Comparison of ENCODE assay signal across 33 mouse cellular contexts in the genomic region with DNA sequence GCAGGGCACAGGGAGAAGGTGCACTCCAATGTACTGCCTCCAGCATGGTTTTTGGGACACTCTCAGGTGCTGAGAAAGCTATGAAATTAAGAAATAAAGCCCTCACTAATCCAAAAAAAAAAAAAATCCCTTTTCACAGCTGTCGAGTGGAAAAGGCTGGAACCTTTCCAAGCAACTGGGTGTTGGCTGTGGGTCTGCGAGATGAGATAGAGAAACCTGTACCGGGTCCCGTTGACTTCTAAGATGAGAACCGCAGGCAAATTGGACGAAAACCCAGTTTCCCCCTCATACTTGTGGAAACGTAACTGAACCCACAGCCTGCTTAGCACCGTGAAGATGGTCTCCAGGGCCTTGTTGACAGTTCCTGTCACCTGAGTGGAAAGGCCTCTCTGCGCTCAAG. TPM values are rescaled to one million over a fixed set of nuclear protein-coding genes. Genes with fewer than 3 reads are reported as not detected.
DNase-seq lines count a peak whose midpoint lies in the region; ATAC-seq and TF ChIP-seq lines count a peak whose summit lies in the region.
"Had no signal": no experiment of that assay in that cellular context is flagged by ENCODE, and none has a peak within 500 bp of the region (broad histone marks: within the 10 kb centered on the region; RNA-seq: fewer than 3 reads in every experiment).

No protein-coding gene starts in this region.

- no peak for TF ChIP-seq POLR2A in limb, embryonic 14.5 days (IDR thresholded peaks at IDR 0.05; ENCODE audit: borderline replicate concordance, extremely low read depth, insufficient read depth, insufficient read length)
- no peak for TF ChIP-seq POLR2A in brain, embryonic 14.5 days (IDR thresholded peaks at IDR 0.05; ENCODE audit: borderline replicate concordance, extremely low read depth, insufficient read depth, insufficient read length, poor library complexity, severe bottlenecking)

- no peak overlapping the region for H3K9ac ChIP-seq in embryonic facial prominence, embryonic 14.5 days (ENCODE audit: low read depth, low read length)
- H3K9ac ChIP-seq in limb, embryonic 14.5 days (ENCODE audit: low read depth, low read length, severe bottlenecking): no peak overlapping the region
- H3K9ac ChIP-seq: heart, embryonic 15.5 days; hindbrain, embryonic 12.5 days; limb, embryonic 13.5 days; liver, embryonic 14.5 days; midbrain, embryonic 13.5 days; stomach, embryonic 15.5 days had no signal

- peak; percentile 71 for DNase-seq in embryonic facial prominence, embryonic 14.5 days (ENCODE audit: low spot score)
- no peak for DNase-seq in embryonic facial prominence, embryonic 10.5 days (ENCODE audit: low spot score)
- peak; percentile 60 for DNase-seq in limb, embryonic 14.5 days (ENCODE audit: low spot score)
- no peak for DNase-seq in limb, embryonic 10.5 days (ENCODE audit: low spot score)
- DNase-seq in brain, embryonic 14.5 days (ENCODE audit: low read depth): peak; percentile 8
- no peak for DNase-seq in left cerebral cortex, postnatal 4 days
- DNase-seq in layer of hippocampus, postnatal 14 days (ENCODE audit: low spot score in 2 of 2): no peak
- DNase-seq: adrenal gland, adult 2 months; adrenal gland, postnatal 36 days; cerebellum, adult 2 months; cerebellum, postnatal 14 days; gastrocnemius, adult 2 months; kidney, postnatal 14 days; layer of hippocampus, adult 9-11 months; lung, adult 2 months; lung, postnatal 14 days; retina, postnatal 1 day; right cerebral cortex, postnatal 14 days; thymus, postnatal 14 days had no signal

- H3K36me3 ChIP-seq in embryonic facial prominence, embryonic 14.5 days (ENCODE audit: control insufficient read depth, insufficient read depth, low read length): no peaks in the 10 kb centered on the region
- H3K36me3 ChIP-seq in embryonic facial prominence, embryonic 10.5 days (replicated peaks): no peaks in the 10 kb centered on the region
- no peaks in the 10 kb centered on the region for H3K36me3 ChIP-seq in limb, embryonic 14.5 days (ENCODE audit: control insufficient read depth, insufficient read depth, low read length)
- H3K36me3 ChIP-seq in limb, embryonic 10.5 days: no peaks in the 10 kb centered on the region
- H3K36me3 ChIP-seq: heart, embryonic 15.5 days; hindbrain, embryonic 12.5 days; limb, embryonic 13.5 days; midbrain, embryonic 13.5 days; stomach, embryonic 15.5 days had no signal

- TF ChIP-seq CTCF in brain, embryonic 14.5 days (IDR thresholded peaks at IDR 0.05; ENCODE audit: borderline replicate concordance, extremely low read depth, insufficient read depth, insufficient read length): no peak

- ATAC-seq in embryonic facial prominence, embryonic 14.5 days (ENCODE audit: low read depth): no peak; the same call in 1 of the 2 replicates
- no peak for ATAC-seq in limb, embryonic 14.5 days (ENCODE audit: low FRiP score, low read depth)
- ATAC-seq: activated CD4-positive, CD25-positive, alpha-beta regulatory T cell, adult 4 months; hindbrain, postnatal 0 days; midbrain, embryonic 13.5 days had no signal

- intact Hi-C loops in left cerebral cortex, postnatal 4 days (cut with DNase I): no loop called here

- H3K27me3 ChIP-seq in embryonic facial prominence, embryonic 14.5 days (replicated peaks; ENCODE audit: control insufficient read depth, insufficient read depth, low read length): no peaks in the 10 kb centered on the region
- H3K27me3 ChIP-seq in embryonic facial prominence, embryonic 10.5 days (replicated peaks; ENCODE audit: low read depth, poor library complexity, severe bottlenecking): no peaks in the 10 kb centered on the region
- H3K27me3 ChIP-seq in limb, embryonic 14.5 days (ENCODE audit: control insufficient read depth, insufficient read depth, low read length): no peaks in the 10 kb centered on the region
- H3K27me3 ChIP-seq in limb, embryonic 10.5 days (ENCODE audit: low read depth, poor library complexity, severe bottlenecking): peaks cover 14% of the 10 kb centered on the region; the same call in 1 of the 2 replicates
- H3K27me3 ChIP-seq: hindbrain, embryonic 12.5 days; midbrain, embryonic 13.5 days; stomach, embryonic 15.5 days had no signal

- 55% methylated on average over 9 of the region's 9 CpGs for WGBS in embryonic facial prominence, embryonic 14.5 days
- WGBS in embryonic facial prominence, embryonic 10.5 days: 86% methylated on average over 9 of the region's 9 CpGs
- 57% methylated on average over 9 of the region's 9 CpGs for WGBS in limb, embryonic 14.5 days
- 89% methylated on average over 9 of the region's 9 CpGs for WGBS in limb, embryonic 10.5 days

- no peak overlapping the region for H3K4me2 ChIP-seq in embryonic facial prominence, embryonic 14.5 days (ENCODE audit: low read depth, low read length)
- no peak overlapping the region for H3K4me2 ChIP-seq in limb, embryonic 14.5 days (replicated peaks; ENCODE audit: low read depth, low read length, severe bottlenecking)
- H3K4me2 ChIP-seq: hindbrain, embryonic 12.5 days; limb, embryonic 13.5 days; midbrain, embryonic 13.5 days had no signal

- no peak overlapping the region for H3K4me3 ChIP-seq in embryonic facial prominence, embryonic 14.5 days (ENCODE audit: low read depth, low read length)
- H3K4me3 ChIP-seq in embryonic facial prominence, embryonic 10.5 days: no peak overlapping the region
- no peak overlapping the region for H3K4me3 ChIP-seq in limb, embryonic 14.5 days (replicated peaks; ENCODE audit: low read length)
- no peak overlapping the region for H3K4me3 ChIP-seq in limb, embryonic 10.5 days
- H3K4me3 ChIP-seq: gastrocnemius, adult 2 months; hindbrain, embryonic 12.5 days; limb, embryonic 13.5 days; midbrain, embryonic 13.5 days; stomach, embryonic 15.5 days had no signal

- H3K27ac ChIP-seq in embryonic facial prominence, embryonic 14.5 days (replicated peaks; ENCODE audit: low read depth, low read length): no peak overlapping the region
- H3K27ac ChIP-seq in embryonic facial prominence, embryonic 10.5 days (replicated peaks): no peak overlapping the region
- no peak overlapping the region for H3K27ac ChIP-seq in limb, embryonic 14.5 days (replicated peaks; ENCODE audit: low read depth, low read length)
- no peak overlapping the region for H3K27ac ChIP-seq in limb, embryonic 10.5 days
- H3K27ac ChIP-seq: gastrocnemius, adult 2 months; heart, embryonic 15.5 days; hindbrain, embryonic 12.5 days; hindbrain, postnatal 0 days; limb, embryonic 13.5 days; liver, embryonic 14.5 days; midbrain, embryonic 13.5 days; stomach, embryonic 15.5 days had no signal

- no peaks in the 10 kb centered on the region for H3K9me3 ChIP-seq in embryonic facial prominence, embryonic 14.5 days (ENCODE audit: control insufficient read depth, low read length)
- no peaks in the 10 kb centered on the region for H3K9me3 ChIP-seq in embryonic facial prominence, embryonic 10.5 days
- H3K9me3 ChIP-seq in limb, embryonic 14.5 days (ENCODE audit: control insufficient read depth, low read length): no peaks in the 10 kb centered on the region
- no peaks in the 10 kb centered on the region for H3K9me3 ChIP-seq in limb, embryonic 10.5 days (replicated peaks)
- H3K9me3 ChIP-seq: heart, embryonic 15.5 days; hindbrain, embryonic 12.5 days; limb, embryonic 13.5 days; midbrain, embryonic 13.5 days; stomach, embryonic 15.5 days had no signal

- peaks cover 3% of the 10 kb centered on the region; the same call in 1 of the 2 replicates for H3K4me1 ChIP-seq in embryonic facial prominence, embryonic 14.5 days (ENCODE audit: control insufficient read depth, insufficient read depth, low read length)
- no peaks in the 10 kb centered on the region for H3K4me1 ChIP-seq in embryonic facial prominence, embryonic 10.5 days
- H3K4me1 ChIP-seq in limb, embryonic 14.5 days (ENCODE audit: control insufficient read depth, insufficient read depth, low read length): no peaks in the 10 kb centered on the region
- no peaks in the 10 kb centered on the region for H3K4me1 ChIP-seq in limb, embryonic 10.5 days

RNA-seq across cellular contexts. Expression of a gene that starts 34.6 kb away (rescaled TPM):
- polyA plus RNA-seq in embryonic facial prominence, embryonic 14.5 days (2014; fragmentation: Nextera tagmentation; extraction: Ambion mirVana): 5.7 and 7.8 TPM in 2 replicates
- 11.8 and 12.0 TPM in 2 replicates for polyA plus RNA-seq in embryonic facial prominence, embryonic 10.5 days (2016; fragmentation: Nextera tagmentation; extraction: Ambion mirVana)
- polyA plus RNA-seq in limb, embryonic 14.5 days (2012; rRNA removed): 16.3 and 19.6 TPM in 2 replicates
- 7.7 and 9.6 TPM in 2 replicates for polyA plus RNA-seq in limb, embryonic 14.5 days (2014; fragmentation: Nextera tagmentation; extraction: Ambion mirVana)
- 8.9 and 9.9 TPM in 2 replicates for polyA plus RNA-seq in limb, embryonic 10.5 days (2016; fragmentation: Nextera tagmentation; extraction: Ambion mirVana)
- 22.0 and 27.7 TPM in 2 replicates for polyA plus RNA-seq in brain, embryonic 14.5 days (2012; rRNA removed)
- 10 to 100 TPM; 17.2 to 18.4 TPM for total RNA-seq in left cerebral cortex, postnatal 4 days (2021)
- total RNA-seq in layer of hippocampus, postnatal 14 days (2021): 10 to 100 TPM; 19.9 TPM
- total RNA-seq: megakaryocyte, adult 5-6 weeks; monocyte, adult 5-6 weeks had no signal

RNA-seq across cellular contexts. Expression of a gene that starts 43.9 kb away (rescaled TPM):
- 14.0 and 15.5 TPM in 2 replicates for polyA plus RNA-seq in embryonic facial prominence, embryonic 14.5 days (2014; fragmentation: Nextera tagmentation; extraction: Ambion mirVana)
- polyA plus RNA-seq in embryonic facial prominence, embryonic 10.5 days (2016; fragmentation: Nextera tagmentation; extraction: Ambion mirVana): 9.1 and 9.3 TPM in 2 replicates
- 26.1 and 26.9 TPM in 2 replicates for polyA plus RNA-seq in limb, embryonic 14.5 days (2012; rRNA removed)
- polyA plus RNA-seq in limb, embryonic 14.5 days (2014; fragmentation: Nextera tagmentation; extraction: Ambion mirVana): 15.7 and 18.6 TPM in 2 replicates
- 9.0 and 9.3 TPM in 2 replicates for polyA plus RNA-seq in limb, embryonic 10.5 days (2016; fragmentation: Nextera tagmentation; extraction: Ambion mirVana)
- 40.0 and 61.9 TPM in 2 replicates for polyA plus RNA-seq in brain, embryonic 14.5 days (2012; rRNA removed)
- 100 to 1,000 TPM; 185 to 199 TPM for total RNA-seq in left cerebral cortex, postnatal 4 days (2021)
- total RNA-seq in layer of hippocampus, postnatal 14 days (2021): 100 to 1,000 TPM; 151 to 163 TPM

RNA-seq across cellular contexts. Expression of a gene that starts 59.2 kb away (rescaled TPM):
- 3.8 and 4.5 TPM in 2 replicates for polyA plus RNA-seq in embryonic facial prominence, embryonic 14.5 days (2014; fragmentation: Nextera tagmentation; extraction: Ambion mirVana)
- not detected in 2 replicates for polyA plus RNA-seq in embryonic facial prominence, embryonic 10.5 days (2016; fragmentation: Nextera tagmentation; extraction: Ambion mirVana)
- 6.5 and 6.9 TPM in 2 replicates for polyA plus RNA-seq in limb, embryonic 14.5 days (2012; rRNA removed)
- 5.2 and 7.9 TPM in 2 replicates for polyA plus RNA-seq in limb, embryonic 14.5 days (2014; fragmentation: Nextera tagmentation; extraction: Ambion mirVana)
- polyA plus RNA-seq in limb, embryonic 10.5 days (2016; fragmentation: Nextera tagmentation; extraction: Ambion mirVana): 0.08 TPM in 1 of 2 replicates, not detected in the other
- 0.25 and 0.50 TPM in 2 replicates for polyA plus RNA-seq in brain, embryonic 14.5 days (2012; rRNA removed)
- total RNA-seq in left cerebral cortex, postnatal 4 days (2021): not detected
- total RNA-seq in layer of hippocampus, postnatal 14 days (2021): not detected
- total RNA-seq: adrenal gland, adult 2 months; adrenal gland, postnatal 36 days; left cerebral cortex, postnatal 14 days; megakaryocyte, adult 5-6 weeks; monocyte, adult 5-6 weeks had no signal
- polyA plus RNA-seq: activated CD4-positive, CD25-positive, alpha-beta regulatory T cell, adult 4 months; adrenal gland, adult 2 months; C2C12; forebrain, embryonic 16.5 days; hindbrain, embryonic 12.5 days; liver, embryonic 14.5 days; neural tube, embryonic 14.5 days had no signal

Comparison
In these comparisons a context has a peak if more than half of its experiments do, and no peak if none do; other contexts are left out.
1. DNase-seq: peak in embryonic facial prominence, embryonic 14.5 days (single experiment), limb, embryonic 14.5 days (single experiment) and brain, embryonic 14.5 days (single experiment); none in embryonic facial prominence, embryonic 10.5 days (single experiment), limb, embryonic 10.5 days (single experiment), left cerebral cortex, postnatal 4 days (single experiment) and layer of hippocampus, postnatal 14 days (0 of 2).